Mouse (Mus musculus) bone marrow, adult 2 months (tissue): ENCODE data around the gene Tha1.

Experiments used
- CTCF ChIP-seq: fragments of 200-500 bp; IDR thresholded peaks from 2 replicates; pipeline ENCODE4 v1.5.1; 2011; ENCODE audit warnings: low read length, control low read depth; ENCODE audit not compliant: control insufficient read depth, insufficient read depth
- POLR2A ChIP-seq: fragments of 200-500 bp; IDR thresholded peaks from 2 replicates; pipeline ENCODE4 v1.6.1; 2011; ENCODE audit warnings: low read depth, mild to moderate bottlenecking, control low read depth, low read length, borderline replicate concordance; ENCODE audit not compliant: control insufficient read depth

DNA sequence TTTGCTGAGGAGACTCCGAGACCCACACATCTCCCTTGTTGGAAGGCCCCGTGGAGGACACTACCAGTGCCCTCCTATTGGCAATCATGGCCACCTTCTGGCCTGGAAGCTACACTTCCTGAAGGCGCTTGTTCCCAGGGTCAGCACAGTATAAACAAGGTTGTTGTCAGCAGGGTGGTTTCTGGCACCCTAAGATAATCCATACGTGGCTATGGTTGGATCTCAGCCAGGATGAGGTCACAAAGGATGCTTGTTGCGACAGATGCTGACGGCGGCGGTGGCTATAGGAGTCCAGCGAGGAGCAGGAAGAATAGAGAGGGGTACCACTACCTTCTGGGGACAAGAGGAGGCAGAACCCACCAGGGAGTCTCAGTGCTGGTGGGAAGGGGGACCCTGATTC is 42.9 kb downstream of the Tha1 start:
- TF ChIP-seq CTCF, result no peak
- TF ChIP-seq POLR2A, result no peak
